Mouse (Mus musculus): ENCODE measurements around the gene Sdc4.

Gene Sdc4

GRCm38 (mm10) chr2:164431676-164432465 is 11.8 kb downstream of the Sdc4 start:
- peak; percentile 72 for DNase-seq

DNA sequence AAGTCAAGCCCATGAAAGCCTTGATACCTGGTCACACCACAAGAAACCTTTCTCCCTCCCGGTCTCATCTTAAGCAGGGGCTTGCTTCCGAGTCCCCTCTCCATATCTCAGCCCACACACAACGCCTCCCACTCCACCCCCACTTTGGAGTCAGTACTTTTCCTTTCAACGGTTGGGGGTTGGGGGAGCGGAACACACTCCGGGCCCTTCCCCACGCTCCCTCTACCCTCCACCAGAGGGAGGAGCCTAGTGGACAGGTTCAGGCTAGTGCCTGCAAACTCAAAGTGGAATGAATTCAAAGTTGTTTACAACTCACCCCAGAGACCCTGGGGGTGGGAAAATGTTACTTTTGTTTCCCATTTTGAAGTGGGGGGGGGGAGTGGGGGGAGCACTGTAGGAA is 13.0 kb downstream of the Sdc4 start:
- DNase-seq = peak; percentile 77

DNA sequence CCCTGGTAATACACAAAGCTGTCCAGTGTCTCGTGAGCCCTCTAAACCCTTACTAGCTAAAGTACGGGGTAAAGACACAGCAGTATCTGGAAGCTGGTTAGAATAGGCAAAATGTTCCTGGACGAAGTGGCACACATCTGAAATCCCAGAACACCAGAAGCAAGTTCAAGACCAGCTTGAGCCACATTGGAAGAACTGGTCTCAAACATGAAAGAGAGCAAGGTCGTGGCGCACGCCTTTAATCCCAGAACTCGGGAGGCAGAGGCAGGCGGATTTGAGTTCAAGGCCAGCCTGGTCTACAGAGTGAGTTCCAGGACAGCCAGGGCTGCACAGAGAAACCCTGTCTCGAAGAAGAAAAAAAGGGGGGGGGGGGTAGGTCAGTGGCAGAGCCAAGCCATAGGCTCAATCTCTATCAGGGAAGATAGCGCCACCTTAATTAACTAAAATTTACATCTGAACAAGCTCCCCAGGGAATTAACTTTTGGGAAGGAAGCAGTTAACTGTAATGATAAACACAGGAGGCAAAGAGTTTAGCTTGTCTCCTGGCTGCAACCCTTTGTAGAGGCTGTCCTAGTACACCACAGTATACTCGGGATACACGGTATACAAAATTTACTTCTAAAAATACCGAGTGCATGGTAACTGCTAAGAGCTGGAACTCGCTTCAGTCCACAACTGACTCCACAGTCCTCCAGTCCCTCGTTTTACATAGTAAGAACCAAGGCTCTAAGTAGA is 13.6 kb downstream of the Sdc4 start:
- DNase-seq = no peak

DNA sequence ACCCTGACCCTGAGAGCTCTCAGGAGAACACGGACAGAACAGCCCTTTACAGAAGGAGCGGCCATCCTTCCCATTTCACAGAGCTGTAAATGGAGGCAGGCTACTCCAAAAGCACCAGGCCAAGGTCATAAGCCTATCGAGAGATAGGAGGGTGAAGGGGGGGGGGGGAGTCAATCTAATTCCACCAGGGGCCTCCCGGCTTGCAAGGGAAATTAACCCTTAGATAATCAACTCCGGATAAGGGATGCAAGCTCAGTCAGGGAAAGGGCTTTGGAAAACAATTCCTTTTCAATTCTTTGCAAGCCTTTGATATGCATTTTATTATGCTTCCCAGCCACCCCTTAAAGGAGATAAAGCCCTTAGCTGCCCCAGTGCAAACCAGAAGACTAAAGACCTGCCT is 15.2 kb downstream of the Sdc4 start:
- DNase-seq = no peak

GRCm38 (mm10) chr2:164426952-164427351 is 16.7 kb downstream of the Sdc4 start:
- no peak for DNase-seq

GRCm38 (mm10) chr2:164426121-164426520 is 17.6 kb downstream of the Sdc4 start:
- DNase-seq = no peak

DNA sequence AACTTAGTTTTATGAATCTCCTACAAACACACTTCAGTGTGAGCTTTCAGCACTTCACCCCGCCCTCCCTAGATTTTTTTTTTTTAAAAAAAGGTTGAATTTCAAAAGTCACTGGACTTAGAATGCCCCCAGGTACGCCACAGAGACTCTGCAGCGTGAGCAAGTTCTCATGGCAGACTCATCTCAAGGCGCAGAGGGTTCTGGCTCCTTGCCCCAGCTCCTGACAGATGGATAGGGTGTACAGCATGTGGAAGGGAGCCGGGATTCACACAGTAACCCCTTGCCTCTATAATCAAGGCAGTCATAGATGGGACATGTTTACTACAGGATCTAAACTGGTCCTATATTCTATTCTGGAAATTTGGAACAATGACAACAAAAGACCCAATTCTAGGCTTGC is 18.3 kb downstream of the Sdc4 start:
- DNase-seq = peak; percentile 68

- no peak for DNase-seq
These were observed 19.3 kb downstream of the Sdc4 start for GRCm38 (mm10) chr2:164424406-164424805.

DNA sequence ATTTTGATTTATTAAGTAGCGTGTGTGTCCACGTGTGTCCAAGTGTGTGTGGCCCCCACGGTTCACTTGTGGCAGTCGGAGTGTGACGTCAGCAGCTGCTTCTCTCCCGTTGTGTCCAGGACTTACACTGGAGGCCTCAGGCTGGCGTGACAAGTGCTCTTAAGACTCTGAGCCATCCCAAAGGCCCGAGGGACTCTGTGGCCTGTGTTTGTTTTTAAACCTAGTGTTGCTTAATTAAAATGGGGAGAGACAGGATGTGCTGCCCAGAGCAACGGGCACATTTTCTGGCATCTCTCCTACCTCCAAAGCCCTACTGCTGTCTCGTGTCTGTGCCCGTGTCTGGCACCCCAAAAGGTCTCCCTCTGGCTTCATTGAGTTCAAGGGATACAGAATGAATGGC is 20.2 kb downstream of the Sdc4 start:
- no peak for DNase-seq

GRCm38 (mm10) chr2:164422675-164423393 is 20.9 kb downstream of the Sdc4 start:
- DNase-seq = no peak

GRCm38 (mm10) chr2:164421979-164422378 is 21.7 kb downstream of the Sdc4 start:
- DNase-seq = no peak

DNA sequence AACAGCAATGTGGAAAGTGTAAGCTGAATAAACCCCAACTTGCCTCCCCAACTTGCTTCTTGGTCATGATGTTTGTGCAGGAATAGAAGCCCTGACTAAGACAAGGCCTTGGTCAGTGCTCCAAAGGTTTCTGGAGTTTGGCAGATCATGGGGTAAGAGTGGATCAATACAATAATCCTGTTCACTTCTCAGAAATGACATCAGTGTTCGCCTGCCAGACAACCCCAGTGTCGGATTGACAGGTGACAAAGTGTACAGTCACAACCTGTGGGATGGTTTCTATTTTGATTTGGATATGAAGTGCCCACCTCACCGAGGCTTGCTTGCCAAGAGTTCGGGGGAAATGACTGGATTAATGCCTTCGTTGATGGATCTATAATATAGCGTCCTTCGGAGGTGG is 22.4 kb downstream of the Sdc4 start:
- DNase-seq = no peak

GRCm38 (mm10) chr2:164419489-164419888 is 24.2 kb downstream of the Sdc4 start:
- no peak for DNase-seq

DNA sequence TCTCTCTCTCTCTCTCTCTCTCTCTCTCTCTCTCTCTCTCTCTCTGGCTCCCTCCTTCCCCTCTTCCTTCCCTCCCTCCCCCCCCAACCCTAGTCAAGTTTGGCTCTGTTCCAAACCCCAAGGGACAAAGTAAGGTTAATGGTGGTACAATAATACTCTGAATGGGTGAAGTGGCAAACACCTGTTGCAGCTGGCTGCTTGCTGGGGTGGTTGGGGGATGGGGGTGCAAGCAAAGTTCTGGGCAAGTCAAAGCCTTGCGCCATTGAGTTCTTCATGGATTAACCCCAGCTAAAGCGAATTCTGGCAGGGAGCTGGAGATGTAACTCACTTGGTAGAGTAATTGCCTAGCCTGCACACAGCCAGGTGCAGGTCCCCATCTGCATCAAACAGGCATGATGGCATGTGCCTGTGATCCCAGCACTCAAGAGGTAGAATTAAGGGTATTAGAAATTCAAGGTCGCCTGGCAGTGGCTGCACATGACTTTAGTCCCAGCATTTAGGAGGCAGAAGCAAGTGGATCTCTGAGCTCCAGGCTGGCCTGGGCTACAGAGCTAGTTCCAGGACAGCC is 25.3 kb downstream of the Sdc4 start:
- peak; percentile 65 for DNase-seq

DNA sequence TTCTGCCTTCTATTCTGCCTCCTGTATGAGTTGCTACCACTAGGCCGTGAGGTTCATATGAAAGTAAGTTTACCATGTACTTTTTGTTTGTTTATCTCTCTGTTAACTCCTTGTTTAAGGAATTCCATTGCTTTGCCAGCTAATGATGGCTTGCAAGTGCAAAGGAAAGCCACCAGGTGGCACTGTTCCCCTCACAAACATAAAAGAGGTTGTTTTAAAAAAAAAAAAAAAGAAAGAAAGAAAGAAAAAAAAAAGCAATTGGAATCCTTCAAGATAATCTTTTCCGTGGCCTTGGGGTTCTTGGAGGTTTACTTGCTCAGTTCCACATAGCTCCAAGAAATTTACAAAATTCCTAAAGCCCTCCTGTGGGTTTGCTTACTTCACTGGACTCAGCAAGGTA is 26.5 kb downstream of the Sdc4 start:
- DNase-seq = no peak

DNA sequence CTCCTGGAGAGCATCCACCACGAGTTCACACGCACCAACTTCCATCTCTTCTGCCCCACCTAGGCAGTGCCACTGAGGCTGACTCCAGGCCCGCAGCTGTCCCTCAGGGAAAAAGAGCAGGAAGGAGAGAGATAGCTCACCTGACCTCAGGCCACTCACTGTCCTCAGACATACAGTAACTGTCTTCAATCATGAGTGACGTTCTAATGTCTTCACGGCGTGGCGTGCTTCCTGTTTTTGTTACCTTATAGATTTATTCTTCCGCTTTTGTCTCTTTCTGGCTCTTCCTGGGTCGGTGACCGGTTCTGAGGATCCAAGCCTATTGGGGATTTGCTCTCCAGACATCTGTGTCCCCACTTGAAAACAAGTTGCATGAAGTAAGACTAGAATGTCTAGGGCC is 29.1 kb downstream of the Sdc4 start:
- DNase-seq = no peak

GRCm38 (mm10) chr2:164414167-164414566 is 29.5 kb downstream of the Sdc4 start:
- no peak for DNase-seq

DNA sequence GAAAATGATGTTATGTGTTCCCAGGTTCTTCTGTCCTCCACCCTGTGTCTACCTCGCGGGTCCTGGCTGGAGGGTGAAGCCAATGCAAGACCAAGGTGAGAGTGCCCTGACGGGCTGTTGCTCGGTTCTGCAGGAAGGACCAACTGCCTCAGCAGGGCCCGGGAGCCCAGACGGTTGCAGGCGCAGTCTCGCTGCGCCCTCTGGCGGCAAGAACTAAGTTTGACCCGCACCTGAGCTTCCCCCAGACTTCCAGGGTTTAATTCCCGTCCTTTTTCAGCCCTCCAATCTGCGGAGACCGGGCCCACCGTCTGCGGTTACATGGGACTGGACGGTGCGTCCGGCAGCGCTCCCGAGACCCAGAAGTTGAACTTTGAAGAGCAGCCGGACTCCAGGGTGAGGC is 36.0 kb downstream of the Sdc4 start:
- peak; percentile 82 for DNase-seq

DNA sequence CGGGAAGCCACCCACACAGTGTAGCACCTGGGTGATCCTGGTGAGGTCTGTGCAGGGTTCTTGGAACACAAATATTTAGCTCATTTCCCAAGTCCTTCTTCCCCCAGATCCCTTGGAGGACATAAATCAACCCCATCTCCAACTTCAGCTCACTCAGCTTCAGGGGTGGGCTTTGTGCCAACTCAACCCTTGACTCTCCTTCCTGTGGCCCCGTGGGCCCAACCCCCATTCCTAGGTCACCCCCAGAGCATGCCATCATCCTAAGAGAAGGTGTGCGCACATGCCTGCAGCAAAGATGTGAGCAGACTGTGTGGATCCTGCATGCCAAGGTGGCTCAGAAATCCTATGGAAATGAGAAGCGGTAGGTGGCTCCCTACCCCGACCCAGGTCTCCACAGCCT is 38.2 kb downstream of the Sdc4 start:
- no peak for DNase-seq

- no peak for DNase-seq
These were observed 38.6 kb downstream of the Sdc4 start, which contains the start of gene Matn4 for GRCm38 (mm10) chr2:164405060-164405459. Matn4 (minus strand) TSS chr2:164405160.

- peak; percentile 73 for DNase-seq
These were observed 39.4 kb downstream of the Sdc4 start for GRCm38 (mm10) chr2:164404082-164404990.

DNA sequence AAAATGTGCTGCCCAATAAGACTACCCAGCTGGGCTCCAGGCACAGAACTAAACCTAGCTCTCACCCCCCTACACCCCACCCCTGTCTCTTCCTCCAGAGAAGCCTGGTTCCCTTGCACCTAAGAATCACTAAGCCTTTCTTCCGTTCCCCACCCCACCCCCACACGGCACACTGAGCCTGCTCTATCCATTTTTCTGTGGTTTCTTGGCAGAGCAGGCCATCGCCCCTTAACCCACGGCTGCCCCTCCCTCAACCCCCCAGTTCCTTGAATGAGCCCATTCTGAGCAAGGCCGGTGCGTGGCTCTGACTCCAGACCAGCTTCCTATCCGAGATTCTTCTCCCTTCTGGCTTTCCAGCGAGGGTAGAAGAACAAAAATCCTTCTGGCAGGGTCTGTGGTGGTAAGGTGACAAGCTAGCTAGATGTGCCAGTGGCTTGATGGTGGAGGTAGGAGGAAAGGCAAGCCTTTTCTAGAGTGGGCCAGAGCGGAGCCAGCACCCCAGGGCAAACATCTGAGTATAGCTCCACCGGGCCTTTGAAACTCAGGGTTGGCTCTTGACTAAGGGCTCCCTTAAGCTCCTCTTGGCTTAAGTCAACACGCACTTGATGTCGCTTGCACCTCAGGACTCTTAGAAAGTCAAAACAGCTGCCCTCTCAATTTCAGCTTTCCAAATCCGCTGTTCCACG is 40.1 kb downstream of the Sdc4 start:
- no peak for DNase-seq

Data from kidney, postnatal 14 days (tissue).